In genomic region chr8:109564766-109565165, GRCm38 (mm10) we compare ENCODE assay signal across 8 mouse cellular contexts. TPM values are rescaled to one million over a fixed set of nuclear protein-coding genes. Genes with fewer than 3 reads are reported as not detected.
DNase-seq lines count a peak whose midpoint lies in the region; ATAC-seq lines count a peak whose summit lies in the region.

No protein-coding gene starts in this region.

- peaks cover 33% of the 10 kb centered on the region for H3K4me1 ChIP-seq in erythroblast, embryonic 14.5 days (ENCODE audit: control insufficient read depth)
- H3K4me1 ChIP-seq in forebrain, embryonic 10.5 days = peaks cover 25% of the 10 kb centered on the region
- peaks cover 9% of the 10 kb centered on the region for H3K4me1 ChIP-seq in liver, embryonic 11.5 days (replicated peaks; ENCODE audit: control insufficient read depth, insufficient read depth, low read length)

- ATAC-seq in erythroblast, adult 5-6 weeks (replicated peaks; ENCODE audit: low FRiP score, poor library complexity, severe bottlenecking) = no peak
- ATAC-seq in liver, embryonic 11.5 days (replicated peaks; ENCODE audit: low FRiP score) = no peak

- no peaks in the 10 kb centered on the region for H3K27me3 ChIP-seq in erythroblast, embryonic 14.5 days (ENCODE audit: control insufficient read depth)
- no peaks in the 10 kb centered on the region for H3K27me3 ChIP-seq in forebrain, embryonic 10.5 days (ENCODE audit: poor library complexity, severe bottlenecking)
- no peaks in the 10 kb centered on the region for H3K27me3 ChIP-seq in liver, embryonic 11.5 days (replicated peaks; ENCODE audit: control insufficient read depth, insufficient read depth, low read length)

- H3K4me2 ChIP-seq in liver, embryonic 11.5 days = peak overlapping the region; percentile 70

- peak; percentile 23 for DNase-seq in 3T3-L1 (ENCODE audit: low read depth, low spot score)
- DNase-seq in forebrain, embryonic 10.5 days (ENCODE audit: extremely low spot score, low spot score) = no peak
- DNase-seq in liver, embryonic 11.5 days (ENCODE audit: low spot score) = no peak
- no peak for DNase-seq in natural killer cell, adult 2 months (ENCODE audit: low spot score in 2 of 2)
- DNase-seq in B cell, adult 2 months = no peak
- no peak for DNase-seq in adrenal gland, postnatal 14 days

- 6% methylated on average over 10 of the region's 10 CpGs for WGBS in forebrain, embryonic 10.5 days
- WGBS in liver, embryonic 11.5 days = 3% methylated on average over 10 of the region's 10 CpGs

- H3K27ac ChIP-seq in forebrain, embryonic 10.5 days = peak overlapping the region; percentile 94
- H3K27ac ChIP-seq in liver, embryonic 11.5 days (ENCODE audit: low read depth, low read length) = peak overlapping the region; percentile 90

- H3K9me3 ChIP-seq in erythroblast, embryonic 14.5 days (ENCODE audit: control insufficient read depth, low read length) = no peaks in the 10 kb centered on the region
- no peaks in the 10 kb centered on the region for H3K9me3 ChIP-seq in forebrain, embryonic 10.5 days
- H3K9me3 ChIP-seq in liver, embryonic 11.5 days (ENCODE audit: control insufficient read depth, low read length) = no peaks in the 10 kb centered on the region

- peaks cover 41% of the 10 kb centered on the region for H3K36me3 ChIP-seq in erythroblast, embryonic 14.5 days (ENCODE audit: control insufficient read depth)
- H3K36me3 ChIP-seq in forebrain, embryonic 10.5 days (replicated peaks) = peaks cover 41% of the 10 kb centered on the region
- H3K36me3 ChIP-seq in liver, embryonic 11.5 days (ENCODE audit: control insufficient read depth, insufficient read depth, low read length) = peaks cover 24% of the 10 kb centered on the region

- H3K9ac ChIP-seq in liver, embryonic 11.5 days (ENCODE audit: low read depth, low read length) = peak overlapping the region; percentile 96

- peak overlapping the region; percentile 92 for H3K4me3 ChIP-seq in erythroblast, embryonic 14.5 days (replicated peaks)
- peak overlapping the region; percentile 93 for H3K4me3 ChIP-seq in forebrain, embryonic 10.5 days
- H3K4me3 ChIP-seq in liver, embryonic 11.5 days (ENCODE audit: low read depth, low read length) = peak overlapping the region; percentile 97

RNA-seq across cellular contexts. Expression of gene Dhx38, which starts 0.9 kb away (rescaled TPM):
- 2.4 and 3.1 TPM in 2 replicates for polyA plus RNA-seq in erythroblast, embryonic 14.5 days (2012)
- total RNA-seq in erythroblast, adult 5-6 weeks (2015; ENCODE audit: low replicate concordance) = 6.1 and 6.3 TPM in 2 replicates
- 18.2 and 26.5 TPM in 2 replicates for total RNA-seq in erythroblast, adult 5-6 weeks (2017; ENCODE audit: low replicate concordance)
- 37.2 and 38.9 TPM in 2 replicates for polyA plus RNA-seq in forebrain, embryonic 10.5 days (2016; fragmentation: Nextera tagmentation; extraction: Ambion mirVana)
- 25.1 and 29.0 TPM in 2 replicates for polyA plus RNA-seq in liver, embryonic 11.5 days (2014; fragmentation: Nextera tagmentation; extraction: Ambion mirVana)
- 24.9 and 27.2 TPM in 2 replicates for total RNA-seq in adrenal gland, postnatal 14 days (2021)

RNA-seq across cellular contexts. Expression of gene Txnl4b, which starts 0.9 kb away (rescaled TPM):
- polyA plus RNA-seq in erythroblast, embryonic 14.5 days (2012) = 0.37 and 0.41 TPM in 2 replicates
- total RNA-seq in erythroblast, adult 5-6 weeks (2015; ENCODE audit: low replicate concordance) = 1.9 and 3.6 TPM in 2 replicates
- 3.8 and 4.3 TPM in 2 replicates for total RNA-seq in erythroblast, adult 5-6 weeks (2017; ENCODE audit: low replicate concordance)
- polyA plus RNA-seq in forebrain, embryonic 10.5 days (2016; fragmentation: Nextera tagmentation; extraction: Ambion mirVana) = 25.7 and 27.4 TPM in 2 replicates
- polyA plus RNA-seq in liver, embryonic 11.5 days (2014; fragmentation: Nextera tagmentation; extraction: Ambion mirVana) = 21.4 and 23.6 TPM in 2 replicates
- 10.9 and 11.0 TPM in 2 replicates for total RNA-seq in adrenal gland, postnatal 14 days (2021)

RNA-seq across cellular contexts. Expression of gene Hp, which starts 14.2 kb away (rescaled TPM):
- polyA plus RNA-seq in erythroblast, embryonic 14.5 days (2012) = 0.23 and 0.26 TPM in 2 replicates
- total RNA-seq in erythroblast, adult 5-6 weeks (2015; ENCODE audit: low replicate concordance) = 99.9 and 127 TPM in 2 replicates
- total RNA-seq in erythroblast, adult 5-6 weeks (2017; ENCODE audit: low replicate concordance) = 102 and 125 TPM in 2 replicates
- 0.93 and 1.0 TPM in 2 replicates for polyA plus RNA-seq in forebrain, embryonic 10.5 days (2016; fragmentation: Nextera tagmentation; extraction: Ambion mirVana)
- 11.5 and 11.7 TPM in 2 replicates for polyA plus RNA-seq in liver, embryonic 11.5 days (2014; fragmentation: Nextera tagmentation; extraction: Ambion mirVana)
- 115 and 578 TPM in 2 replicates for total RNA-seq in adrenal gland, postnatal 14 days (2021)

RNA-seq across cellular contexts. Expression of gene Dhodh, which starts 43.7 kb away (rescaled TPM):
- 0.95 and 1.3 TPM in 2 replicates for polyA plus RNA-seq in erythroblast, embryonic 14.5 days (2012)
- 0.77 and 4.8 TPM in 2 replicates for total RNA-seq in erythroblast, adult 5-6 weeks (2015; ENCODE audit: low replicate concordance)
- 4.0 and 4.3 TPM in 2 replicates for total RNA-seq in erythroblast, adult 5-6 weeks (2017; ENCODE audit: low replicate concordance)
- polyA plus RNA-seq in forebrain, embryonic 10.5 days (2016; fragmentation: Nextera tagmentation; extraction: Ambion mirVana) = 55.4 and 58.7 TPM in 2 replicates
- polyA plus RNA-seq in liver, embryonic 11.5 days (2014; fragmentation: Nextera tagmentation; extraction: Ambion mirVana) = 58.3 and 64.8 TPM in 2 replicates
- 22.7 and 23.9 TPM in 2 replicates for total RNA-seq in adrenal gland, postnatal 14 days (2021)

RNA-seq across cellular contexts. Expression of gene Pkd1l3, which starts 49.6 kb away (rescaled TPM):
- polyA plus RNA-seq in erythroblast, embryonic 14.5 days (2012) = 0.01 TPM in 2 replicates
- total RNA-seq in erythroblast, adult 5-6 weeks (2015; ENCODE audit: low replicate concordance) = 0.38 TPM in 1 of 2 replicates, not detected in the other
- not detected in 2 replicates for total RNA-seq in erythroblast, adult 5-6 weeks (2017; ENCODE audit: low replicate concordance)
- 0.18 and 0.21 TPM in 2 replicates for polyA plus RNA-seq in forebrain, embryonic 10.5 days (2016; fragmentation: Nextera tagmentation; extraction: Ambion mirVana)
- 2.7 and 3.4 TPM in 2 replicates for polyA plus RNA-seq in liver, embryonic 11.5 days (2014; fragmentation: Nextera tagmentation; extraction: Ambion mirVana)
- total RNA-seq in adrenal gland, postnatal 14 days (2021) = 0.11 and 0.15 TPM in 2 replicates

Comparison
In these comparisons a context has a peak if more than half of its experiments do, and no peak if none do; other contexts are left out.
1. RNA of gene Txnl4b, which starts 0.9 kb away (polyA plus RNA-seq): 25.7 to 27.4 TPM in forebrain, embryonic 10.5 days and 21.4 to 23.6 TPM in liver, embryonic 11.5 days; 0.37 to 0.41 TPM in erythroblast, embryonic 14.5 days; every median in the first group is over 10 times any median in the second.
2. Peak in every context shown above with its lines, with median percentiles within 50 percentile points of each other: H3K4me3 ChIP-seq.